Mouse (Mus musculus) stomach, postnatal 0 days (tissue): ENCODE data around the gene Gm44596. TPM values are rescaled to one million over a fixed set of nuclear protein-coding genes. Genes with fewer than 3 reads are reported as not detected.

ENCODE experiments used
- ATAC-seq: fragments of 200-750 bp; cut with Nextera tagmentation; 2 replicates; pipeline ENCODE4 v1.8.0; 2017; ENCODE audit not compliant: low FRiP score, low TSS enrichment
- DNase-seq: peaks from one replicate; pipeline ENCODE4 v3.0.0-alpha.2; 2016; ENCODE audit warnings: low spot score
- H3K27ac ChIP-seq: fragments of 300-500 bp; sonication (generic); replicated peaks from 2 replicates; pipeline ENCODE4 v1.5.1; 2014; ENCODE audit warnings: mild to moderate bottlenecking, control low read depth
- H3K27me3 ChIP-seq: fragments of 300-500 bp; sonication (generic); 2 replicates; pipeline ENCODE4 v1.6.1; 2014; ENCODE audit warnings: low read length; ENCODE audit not compliant: control insufficient read depth, insufficient read depth
- H3K36me3 ChIP-seq: fragments of 300-500 bp; sonication (generic); 2 replicates; pipeline ENCODE4 v1.6.1; 2014; ENCODE audit warnings: low read length, mixed read lengths; ENCODE audit not compliant: control insufficient read depth, insufficient read depth
- H3K4me1 ChIP-seq: fragments of 300-500 bp; sonication (generic); replicated peaks from 2 replicates; pipeline ENCODE4 v1.6.1; 2014; ENCODE audit warnings: antibody characterized with exemption; ENCODE audit not compliant: control insufficient read depth, insufficient read depth
- H3K4me2 ChIP-seq: fragments of 300-500 bp; sonication (generic); replicated peaks from 2 replicates; pipeline ENCODE4 v1.6.1; 2014; ENCODE audit warnings: low read depth, mild to moderate bottlenecking, control low read depth, moderate library complexity
- H3K4me3 ChIP-seq: fragments of 300-500 bp; sonication (generic); 2 replicates; pipeline ENCODE4 v1.5.1; 2014; ENCODE audit warnings: low read depth, low read length, control low read depth
- H3K9ac ChIP-seq: fragments of 300-500 bp; sonication (generic); 2 replicates; pipeline ENCODE4 v1.6.1; 2014; ENCODE audit warnings: mild to moderate bottlenecking, low read length, control low read depth, mixed read lengths
- H3K9me3 ChIP-seq: fragments of 300-500 bp; sonication (generic); 2 replicates; pipeline ENCODE4 v1.6.1; 2016; ENCODE audit warnings: low read length; ENCODE audit not compliant: control insufficient read depth
- CTCF ChIP-seq: IDR thresholded peaks from 2 replicates; pipeline ENCODE4 v1.5.1; 2016; ENCODE audit warnings: antibody characterized with exemption, low read depth, mild to moderate bottlenecking, moderate library complexity
- EP300 ChIP-seq: optimal IDR thresholded peaks from 2 replicates; pipeline ENCODE3; 2016; ENCODE audit warnings: antibody characterized with exemption
- WGBS: fragments of 180-500 bp; shearing (Covaris S2); extraction: QIAGEN DNeasy Blood & Tissue Kit; methylation state at CpG from one replicate; pipeline ENCODE4 v1.1.7; 2014; 5-methylcytosine and 5-hydroxymethylcytosine counted together
- polyA plus RNA-seq: library from polyadenylated mRNA; unstranded; fragments of >200 nt; fragmentation: Nextera tagmentation; extraction: Ambion mirVana; gene quantifications from 2 replicates; pipeline ENCODE4 v1.2.1, GENCODE M21; 2015

Gm44596 gene
- polyA plus RNA-seq, 1 experiment from 2014 or later = not detected

DNA sequence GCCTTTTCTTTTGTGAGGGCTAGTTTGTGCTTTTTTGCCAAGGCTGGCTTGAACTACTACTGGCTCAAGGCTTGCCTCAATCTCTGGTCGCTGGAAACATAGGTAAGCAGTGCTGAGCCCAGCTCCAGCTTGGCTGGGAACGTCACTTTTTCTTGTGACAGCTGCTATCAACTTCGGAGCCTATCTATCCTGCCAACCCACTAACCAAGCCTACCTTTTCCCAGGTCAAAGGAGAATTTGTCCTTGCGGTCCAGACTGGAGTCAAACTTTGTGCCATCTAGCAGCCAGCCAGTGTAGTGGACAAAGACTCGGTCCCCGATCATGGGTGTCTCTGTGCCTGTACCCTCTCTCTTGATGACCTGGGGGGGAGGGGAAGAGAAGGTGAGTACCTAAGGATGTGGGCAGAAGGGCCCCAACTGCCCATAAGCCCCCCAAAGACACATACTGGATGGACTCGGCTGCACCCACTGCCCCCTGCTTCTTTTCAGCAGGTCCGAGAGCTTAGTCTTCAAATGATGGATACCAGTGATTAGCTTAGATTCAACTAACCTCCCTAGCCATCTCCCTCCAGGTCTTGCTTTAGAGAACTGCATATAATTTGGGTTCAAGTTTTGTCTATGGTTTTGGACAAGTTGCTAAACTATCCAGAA lies 61.2 kb downstream of the Gm44596 start:
- H3K27ac ChIP-seq = 0 out of 2 replicates have a peak overlapping the region, but pooled peaks have one; percentile 8
- no peak for DNase-seq
- H3K4me2 ChIP-seq = peak overlapping the region; percentile 71
- H3K4me3 ChIP-seq = peak overlapping the region; percentile 90; the same call in 1 of the 2 replicates
- TF ChIP-seq EP300 = no peak
- no peak for TF ChIP-seq CTCF
- H3K4me1 ChIP-seq = 0 out of 2 replicates have a peak, but pooled peaks cover 3% of the 10 kb centered on the region
- H3K9ac ChIP-seq = no peak overlapping the region
- ATAC-seq = no peak
- 83% methylated on average over 8 of the region's 8 CpGs for WGBS
- H3K27me3 ChIP-seq = no peaks in the 10 kb centered on the region
- peaks cover 32% of the 10 kb centered on the region for H3K36me3 ChIP-seq
- no peaks in the 10 kb centered on the region for H3K9me3 ChIP-seq

DNA sequence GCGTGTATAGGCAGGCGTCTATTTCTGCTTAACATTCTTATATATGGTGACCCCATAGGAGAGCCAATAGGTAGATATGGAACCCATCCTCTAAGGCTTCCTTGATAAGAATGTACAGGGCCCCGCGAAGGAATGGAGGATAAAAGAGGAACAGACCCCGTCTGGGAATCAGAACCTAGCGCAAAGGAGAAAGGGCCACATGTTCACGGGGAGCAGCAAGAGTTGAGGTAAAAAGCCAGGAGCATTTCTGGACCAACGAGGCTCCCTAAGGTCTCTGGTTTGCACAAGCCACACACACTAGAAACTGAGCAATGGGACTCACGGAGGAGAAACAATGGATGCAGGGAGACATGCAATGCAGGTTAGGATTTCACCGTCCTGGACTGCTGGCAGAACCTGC lies 62.0 kb downstream of the Gm44596 start:
- H3K36me3 ChIP-seq = peaks cover 26% of the 10 kb centered on the region
- TF ChIP-seq CTCF (no peak), EP300 (no peak)
- no peaks in the 10 kb centered on the region for H3K9me3 ChIP-seq
- peak overlapping the region; percentile 97 for H3K27ac ChIP-seq
- peak overlapping the region; percentile 91 for H3K9ac ChIP-seq
- H3K4me1 ChIP-seq = 0 out of 2 replicates have a peak, but pooled peaks cover 3% of the 10 kb centered on the region
- ATAC-seq (no peak), DNase-seq (no peak)
- H3K4me2 ChIP-seq = peak overlapping the region; percentile 71
- no peaks in the 10 kb centered on the region for H3K27me3 ChIP-seq
- peak overlapping the region; percentile 90 for H3K4me3 ChIP-seq
- 3% methylated on average over 10 of the region's 10 CpGs for WGBS

DNA sequence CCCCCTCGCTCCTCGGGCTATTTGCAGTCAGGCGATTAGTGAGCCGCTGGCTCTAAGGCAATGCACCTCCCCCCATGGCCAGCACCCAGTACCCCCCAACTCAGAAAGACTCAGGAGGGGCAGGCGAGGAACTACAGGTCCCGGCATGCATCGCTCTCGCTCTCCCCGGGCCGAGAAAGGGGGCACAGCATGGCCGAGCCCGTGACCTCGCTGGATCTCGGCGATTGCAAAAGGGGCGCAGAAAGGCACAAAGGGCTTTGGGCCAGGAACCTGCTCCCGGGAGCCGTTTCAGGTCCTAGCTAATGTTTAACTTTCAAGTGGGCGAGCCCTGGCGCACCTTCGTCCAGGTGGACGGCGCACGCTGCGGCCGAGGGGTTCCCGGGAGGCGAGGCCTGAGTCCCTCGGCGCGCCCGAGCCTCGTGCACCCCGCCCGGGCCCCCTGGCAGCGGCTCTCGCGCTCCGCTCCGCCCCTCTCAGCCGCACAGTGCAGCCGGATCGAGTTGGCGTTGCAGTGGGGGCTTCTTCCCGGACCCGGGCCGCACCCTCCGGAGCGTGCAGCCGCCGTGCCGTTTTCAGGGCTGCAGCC lies 62.5 kb downstream of the Gm44596 start:
- peak overlapping the region; percentile 71 for H3K4me2 ChIP-seq
- H3K36me3 ChIP-seq = peaks cover 23% of the 10 kb centered on the region
- H3K27ac ChIP-seq = peak overlapping the region; percentile 97
- peak overlapping the region; percentile 91 for H3K9ac ChIP-seq
- H3K9me3 ChIP-seq = no peaks in the 10 kb centered on the region
- peak overlapping the region; percentile 90 for H3K4me3 ChIP-seq
- under 1% methylated on average over 52 of the region's 52 CpGs for WGBS
- 0 out of 2 replicates have a peak, but pooled peaks cover 3% of the 10 kb centered on the region for H3K4me1 ChIP-seq
- DNase-seq (peak; percentile 87), ATAC-seq (peak; percentile 85)
- no peak for TF ChIP-seq EP300
- TF ChIP-seq CTCF = no peak
- no peaks in the 10 kb centered on the region for H3K27me3 ChIP-seq

GRCm38 (mm10) chr6:128438317-128438870 lies 63.1 kb downstream of the Gm44596 start, which contains the start of gene Fkbp4:
Gene Fkbp4 (minus strand): TSS chr6:128438677.
- peak within 1 kb of the TSS; percentile 91 for H3K9ac ChIP-seq
- peak within 1 kb of the TSS; percentile 90 for H3K4me3 ChIP-seq
- DNase-seq (peak; percentile 95), ATAC-seq (peak; percentile 96)
- WGBS = under 1% methylated on average over 53 of the region's 67 CpGs
- H3K9me3 ChIP-seq = no peaks in the 10 kb centered on the region
- peaks cover 17% of the 10 kb centered on the region for H3K36me3 ChIP-seq
- 0 out of 2 replicates have a peak, but pooled peaks cover 3% of the 10 kb centered on the region for H3K4me1 ChIP-seq
- peak within 1 kb of the TSS; percentile 97 for H3K27ac ChIP-seq
- TF ChIP-seq CTCF (peak; percentile 29), EP300 (no peak)
- H3K4me2 ChIP-seq = peak within 1 kb of the TSS; percentile 71
- no peaks in the 10 kb centered on the region for H3K27me3 ChIP-seq

DNA sequence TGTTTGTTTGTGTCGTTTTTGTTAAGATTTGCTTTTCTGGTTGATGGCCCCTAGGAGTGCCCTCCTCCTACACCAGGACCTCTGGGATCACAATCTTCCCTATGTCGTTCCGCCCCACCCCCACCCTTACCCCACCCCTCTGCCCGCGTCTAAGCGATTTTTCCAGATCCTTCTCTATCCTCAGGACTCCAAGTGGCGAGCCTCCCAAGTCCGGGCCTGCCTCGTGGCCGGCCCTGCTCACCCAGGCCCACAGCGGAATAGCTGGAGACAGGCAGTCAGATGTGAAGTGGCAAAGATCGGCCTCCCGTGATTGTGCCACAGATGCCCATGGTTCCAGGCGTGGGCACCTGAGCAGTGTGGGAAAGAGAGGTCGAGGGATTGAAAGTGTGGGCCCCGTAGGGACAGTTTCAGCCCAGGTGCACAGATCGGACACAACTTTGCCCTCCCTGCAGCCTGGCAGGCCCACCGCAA lies 63.6 kb downstream of the Gm44596 start:
- WGBS = 19% methylated on average over 18 of the region's 18 CpGs
- no peaks in the 10 kb centered on the region for H3K27me3 ChIP-seq
- ATAC-seq = peak; percentile 50

More for the DNA sequence above, 63.6 kb downstream of the Gm44596 start:
- Histone ChIP-seq H3K9ac (peak overlapping the region; percentile 61), H3K4me2 (peak overlapping the region; percentile 71), H3K4me3 (peak overlapping the region; percentile 90), H3K4me1 (0 out of 2 replicates have a peak, but pooled peaks cover 3% of the 10 kb centered on the region), H3K27ac (peak overlapping the region; percentile 97), H3K9me3 (no peaks in the 10 kb centered on the region), H3K36me3 (peaks cover 12% of the 10 kb centered on the region)
- TF ChIP-seq EP300 = no peak
- DNase-seq = no peak
